Mouse (Mus musculus): ENCODE data around the gene Snd1.

DNA sequence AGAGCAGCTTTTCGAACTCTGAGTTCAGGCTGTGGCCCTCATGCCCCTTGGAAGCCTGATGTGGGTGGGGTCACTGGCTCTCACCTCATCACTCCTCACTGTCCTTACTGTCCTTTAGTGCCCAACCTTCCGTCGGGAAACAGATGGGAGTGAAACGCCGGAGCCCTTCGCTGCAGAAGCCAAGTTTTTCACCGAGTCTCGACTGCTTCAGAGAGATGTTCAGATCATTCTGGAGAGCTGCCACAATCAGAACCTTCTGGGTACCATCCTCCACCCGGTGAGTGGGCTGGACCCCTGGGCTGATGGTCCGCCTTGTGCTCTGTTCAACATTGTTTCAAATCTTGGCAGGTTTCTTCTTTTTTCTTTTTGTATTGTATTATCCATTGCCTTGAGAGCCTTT, 52.5 kb downstream of the Snd1 start:
- no peak for TF ChIP-seq CTCF (IDR thresholded peaks at IDR 0.05; ENCODE audit: low read depth, low read length)
- no peak for TF ChIP-seq POLR2A (IDR thresholded peaks at IDR 0.05; ENCODE audit: borderline replicate concordance, low read depth, low read length)
